Mouse (Mus musculus) MEL-GATA-1-ER (cell line): ENCODE data around the gene Ankfn1.

ENCODE experiments used
- DNase-seq: peaks from one replicate; pipeline ENCODE4 v3.0.0-alpha.2; 2012; ENCODE audit warnings: low read depth; ENCODE audit errors: extremely low read depth

Gene Ankfn1

GRCm38 (mm10) chr11:89579826-89580225, 197.6 kb downstream of the Ankfn1 start:
- DNase-seq, result no peak

GRCm38 (mm10) chr11:89579111-89579510, 198.3 kb downstream of the Ankfn1 start:
- DNase-seq, result no peak

DNA sequence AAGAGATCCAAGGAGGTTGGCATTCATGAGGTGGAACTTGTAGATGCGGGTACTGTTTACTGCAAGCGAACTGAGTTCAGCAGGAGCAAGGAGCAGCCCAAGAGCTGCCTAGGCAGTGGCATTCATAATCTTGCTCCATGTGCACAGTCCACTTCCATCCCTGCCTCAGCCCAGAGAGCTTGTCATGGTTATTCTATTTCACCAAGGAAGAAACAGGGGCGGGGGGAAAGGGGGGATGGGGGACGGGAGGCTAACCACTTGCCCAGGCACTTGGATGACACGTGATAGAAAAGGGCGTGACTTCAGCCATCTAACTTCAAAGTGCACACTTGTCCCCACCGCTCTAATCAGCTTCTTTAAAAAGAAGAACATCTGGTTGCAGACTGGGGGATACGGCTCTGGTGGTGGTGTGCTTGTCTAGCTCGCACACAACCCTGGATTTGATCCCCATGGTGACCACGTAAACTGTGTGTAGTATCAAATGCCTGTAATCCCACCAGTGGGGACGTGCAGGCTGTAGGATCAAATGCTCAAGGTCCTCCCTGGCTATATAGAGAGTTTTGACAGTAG, 203.1 kb downstream of the Ankfn1 start:
- DNase-seq, result no peak

- no peak for DNase-seq
Observed at GRCm38 (mm10) chr11:89569391-89570145, 207.9 kb downstream of the Ankfn1 start.

GRCm38 (mm10) chr11:89568246-89568645, 209.2 kb downstream of the Ankfn1 start:
- DNase-seq, result no peak

- no peak for DNase-seq
Observed at GRCm38 (mm10) chr11:89551441-89551840, 226.0 kb downstream of the Ankfn1 start.

- no peak for DNase-seq
Observed at GRCm38 (mm10) chr11:89550921-89551320, 226.5 kb downstream of the Ankfn1 start.

DNA sequence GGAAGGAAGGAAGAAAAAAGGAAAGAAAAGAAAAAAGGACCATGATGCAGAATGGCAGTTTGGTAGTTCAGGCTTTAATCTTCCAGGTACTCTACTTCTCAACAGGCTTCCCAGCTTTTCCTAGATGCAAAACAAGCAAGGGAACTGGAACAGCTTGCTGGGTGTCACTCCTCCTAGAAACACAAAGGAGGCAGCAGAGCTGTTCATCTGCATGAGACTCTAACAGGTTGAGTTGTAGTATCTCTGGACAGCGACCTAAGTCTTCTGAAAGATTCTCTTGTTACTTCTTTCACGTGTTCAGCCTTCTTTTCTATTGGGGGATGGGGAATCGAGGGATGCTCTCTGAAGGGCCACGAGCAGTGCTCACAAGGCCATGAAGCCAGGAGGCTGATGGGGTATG, 228.7 kb downstream of the Ankfn1 start:
- DNase-seq, result no peak

DNA sequence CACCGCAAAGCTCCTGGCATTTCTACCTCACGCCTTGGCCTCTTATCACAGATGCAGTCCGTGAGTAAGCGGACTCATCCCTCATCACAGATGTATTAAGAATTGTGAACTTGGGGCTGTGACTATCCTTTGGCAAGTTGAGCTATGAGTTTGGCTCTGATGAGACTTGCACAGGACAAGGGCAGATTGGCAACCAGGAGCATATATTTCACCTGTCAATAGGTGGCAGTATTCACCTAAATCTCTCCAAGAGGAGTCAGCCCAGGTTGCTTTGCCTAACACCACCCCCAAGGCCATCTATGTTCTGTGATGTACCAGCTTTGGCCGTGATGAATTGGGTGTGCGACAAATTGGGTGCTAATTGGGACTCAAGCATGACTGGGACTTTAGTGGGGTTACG, 231.3 kb downstream of the Ankfn1 start:
- DNase-seq, result no peak

DNA sequence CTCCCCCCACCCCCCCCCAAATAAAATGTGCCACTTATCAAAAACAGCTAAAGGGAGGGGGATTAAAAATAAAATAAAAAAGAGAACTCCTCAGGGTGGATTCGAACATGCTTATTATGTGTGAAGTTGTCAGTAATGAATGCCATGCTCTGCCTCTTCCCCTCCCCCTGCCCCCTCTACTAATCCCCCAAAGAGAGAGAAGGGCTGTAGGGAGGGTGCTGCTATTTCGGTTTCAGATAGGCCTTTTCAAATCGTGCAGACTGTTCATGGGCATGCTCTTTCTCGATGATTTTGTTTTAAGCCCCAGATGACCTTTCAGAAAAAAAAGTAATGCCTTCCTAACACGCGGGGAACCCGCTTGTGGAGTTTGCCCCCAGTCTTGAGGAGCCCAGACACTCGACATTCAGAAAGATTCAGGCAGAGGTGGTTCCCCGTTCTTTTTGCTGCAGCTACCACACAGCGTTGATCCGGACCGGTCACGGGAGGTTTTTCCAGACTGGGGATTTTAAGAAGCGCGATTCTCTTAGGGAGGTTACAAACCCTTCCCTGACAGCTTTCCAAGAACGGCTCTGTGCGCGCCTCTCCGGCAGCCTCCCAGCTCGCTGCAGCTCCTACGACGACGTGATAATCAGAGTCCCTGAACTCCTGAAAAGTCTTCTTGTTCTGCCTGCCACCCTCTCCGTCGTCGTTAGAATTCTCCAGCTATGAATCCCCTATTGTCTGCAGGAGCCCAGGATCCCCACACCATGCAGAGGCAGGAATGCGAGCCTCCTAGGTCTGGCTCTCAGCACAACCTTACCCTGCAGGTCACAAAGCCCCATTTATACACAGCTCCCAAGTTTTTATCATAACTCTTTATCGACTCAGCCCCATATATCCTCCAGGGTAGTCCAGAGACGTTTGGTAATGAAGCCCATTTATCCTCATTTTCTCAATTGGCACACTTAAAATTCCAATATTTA, 232.3 kb downstream of the Ankfn1 start:
- DNase-seq, result no peak

- no peak for DNase-seq
Observed at GRCm38 (mm10) chr11:89538376-89538775, 239.1 kb downstream of the Ankfn1 start.

GRCm38 (mm10) chr11:89527800-89528430, 249.5 kb downstream of the Ankfn1 start:
- no peak for DNase-seq

GRCm38 (mm10) chr11:89515501-89515901, 262.0 kb downstream of the Ankfn1 start:
- DNase-seq, result no peak

DNA sequence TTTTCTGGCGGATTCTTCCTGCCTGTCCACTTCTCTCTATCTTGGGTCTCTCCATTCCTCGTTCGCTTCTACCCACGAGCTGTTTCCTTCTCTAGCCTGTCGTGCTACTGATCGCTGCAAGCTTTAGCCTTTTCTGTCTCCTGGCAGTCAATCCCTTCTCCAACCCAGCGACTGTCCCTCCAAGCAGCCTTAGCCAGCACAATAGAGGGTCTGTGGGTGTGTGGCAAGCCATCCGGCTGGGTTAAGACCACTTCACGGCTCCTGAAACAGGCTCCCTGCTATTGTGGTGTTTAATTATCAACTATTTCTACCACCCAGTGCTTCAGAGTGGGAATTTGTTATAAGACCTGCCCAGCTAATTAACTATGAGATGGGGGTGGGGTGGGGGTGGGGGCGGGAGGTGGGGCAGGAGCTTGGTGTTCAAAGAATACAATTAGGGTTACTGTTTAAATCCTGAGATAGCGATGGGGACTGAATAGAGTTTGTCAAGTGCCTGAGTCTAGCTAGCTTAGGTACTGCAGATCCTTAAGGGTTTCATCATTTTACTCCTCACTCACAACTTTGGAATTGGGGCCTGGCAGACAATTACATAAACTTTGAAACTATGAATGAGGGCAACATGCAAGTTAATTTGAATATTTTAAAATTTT, 268.7 kb downstream of the Ankfn1 start:
- no peak for DNase-seq

GRCm38 (mm10) chr11:89506595-89507245, 270.7 kb downstream of the Ankfn1 start:
- DNase-seq, result no peak

- no peak for DNase-seq
Observed at GRCm38 (mm10) chr11:89505046-89505445, 272.4 kb downstream of the Ankfn1 start.

DNA sequence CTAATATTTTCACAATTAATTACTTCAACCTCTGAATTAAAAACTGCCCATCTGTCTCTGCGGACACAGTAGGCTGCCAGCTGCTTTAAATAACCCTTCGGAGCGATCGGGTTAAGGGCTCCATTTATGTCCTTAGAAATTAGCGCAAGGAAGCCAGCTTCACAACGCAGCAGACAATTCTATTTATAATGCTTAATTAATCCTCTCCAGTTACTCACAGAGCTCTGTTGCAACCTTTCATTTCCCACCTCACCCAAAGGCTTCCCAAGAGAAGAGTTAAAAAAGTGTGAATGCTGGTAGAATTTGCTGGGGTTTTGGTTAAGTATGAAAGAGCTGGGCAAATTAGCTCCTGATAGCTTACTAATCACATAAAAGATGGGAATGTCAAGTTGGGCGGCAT, 275.7 kb downstream of the Ankfn1 start:
- DNase-seq, result no peak

- no peak for DNase-seq
Observed at GRCm38 (mm10) chr11:89500961-89501360, 276.5 kb downstream of the Ankfn1 start.

GRCm38 (mm10) chr11:89481084-89481483, 296.4 kb downstream of the Ankfn1 start:
- DNase-seq, result no peak

- no peak for DNase-seq
Observed at GRCm38 (mm10) chr11:89476927-89477326, 300.5 kb downstream of the Ankfn1 start.

GRCm38 (mm10) chr11:89476047-89476446, 301.4 kb downstream of the Ankfn1 start:
- DNase-seq, result no peak
